Mouse (Mus musculus): ENCODE data around the gene Dgkq. TPM values are rescaled to one million over a fixed set of nuclear protein-coding genes. Genes with fewer than 3 reads are reported as not detected.

Gene Dgkq
- total and polyA plus RNA-seq, 3 experiments = 11.3 TPM; not detected in 1

DNA sequence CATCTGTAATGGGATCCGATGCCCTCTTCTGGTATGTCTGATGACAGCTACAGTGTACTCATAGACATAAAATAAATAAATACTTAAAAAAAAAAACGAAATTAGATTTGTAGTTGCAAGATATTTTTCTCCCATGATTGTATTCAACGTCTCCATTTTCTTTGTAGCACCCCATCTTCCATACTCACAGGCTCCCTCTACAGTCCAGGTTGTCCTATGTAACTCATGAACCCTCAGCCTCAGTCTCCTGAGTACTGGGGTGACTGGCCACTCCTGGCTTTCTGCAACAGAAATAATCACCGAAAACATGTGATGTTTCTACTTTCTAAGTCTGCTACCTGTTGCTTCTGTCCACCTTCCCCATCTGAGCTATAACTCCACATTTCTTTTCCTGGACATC, 21.7 kb upstream of the Dgkq start:
- DNase-seq (ENCODE audit: low read depth, low spot score) = peak; percentile 50
- Histone ChIP-seq H3K9me3 (replicated peaks; ENCODE audit: insufficient read depth, low read length) (no peaks in the 10 kb centered on the region), H3K36me3 (ENCODE audit: control insufficient read depth in 1 of 2, insufficient read depth in 2 of 2, low read length in 2 of 2) (no peaks in the 10 kb centered on the region), H3K79me2 (ENCODE audit: control insufficient read depth, insufficient read depth, low read length, poor library complexity) (peaks cover 3% of the 10 kb centered on the region; the same call in 1 of the 2 replicates), H3K4me1 (ENCODE audit: control insufficient read depth in 1 of 2, insufficient read depth in 2 of 2, low read length in 2 of 2) (peaks cover 4 to 5% of the 10 kb centered on the region in 2 experiments; a peak in 2 of 4 replicates), H3K27me3 (ENCODE audit: control insufficient read depth in 1 of 2, insufficient read depth in 2 of 2, low read length in 2 of 2) (no peaks in the 10 kb centered on the region), H3K9ac (ENCODE audit: control insufficient read depth, low read depth, low read length, poor library complexity, severe bottlenecking) (no peak overlapping the region), H3K4me3 (ENCODE audit: control insufficient read depth in 1 of 2, insufficient read depth in 1 of 2, low read depth in 2 of 2, low read length in 2 of 2) (no peak overlapping the region), H3K27ac (ENCODE audit: control insufficient read depth, low read depth, low read length) (no peak overlapping the region)
- TF ChIP-seq SIN3A (IDR thresholded peaks at IDR 0.05; ENCODE audit: low read length) (no peak), USF1 (IDR thresholded peaks at IDR 0.05; ENCODE audit: low read depth, low read length) (no peak), E2F4 (IDR thresholded peaks at IDR 0.05; ENCODE audit: borderline replicate concordance, low read depth, low read length) (no peak), CTCF (IDR thresholded peaks at IDR 0.05 in 2 of 3, conservative IDR thresholded peaks at IDR 0.05 in 1 of 3; ENCODE audit: control insufficient read depth in 1 of 3, insufficient read depth in 1 of 3, low read depth in 2 of 3, low read length in 3 of 3, poor library complexity in 1 of 3, severe bottlenecking in 1 of 3) (peak in 2 of 3 experiments; percentile 13 to 38; a peak in 3 of 6 replicates), CHD2 (IDR thresholded peaks at IDR 0.05; ENCODE audit: low read length) (no peak), MYB (IDR thresholded peaks at IDR 0.05; ENCODE audit: low read depth, low read length) (no peak), JUND (IDR thresholded peaks at IDR 0.05; ENCODE audit: low read depth, low read length) (no peak), ETS1 (IDR thresholded peaks at IDR 0.05; ENCODE audit: low read depth, low read length) (no peak), MAFK (IDR thresholded peaks at IDR 0.05; ENCODE audit: borderline replicate concordance, low read depth, low read length) (no peak), NELFE (IDR thresholded peaks at IDR 0.05; ENCODE audit: low read depth, low read length) (no peak), MAZ (IDR thresholded peaks at IDR 0.05; ENCODE audit: low read depth, low read length) (no peak), ELF1 (IDR thresholded peaks at IDR 0.05; ENCODE audit: low read depth, low read length) (no peak), TAL1 (IDR thresholded peaks at IDR 0.05; ENCODE audit: low read length) (no peak), GABPA (IDR thresholded peaks at IDR 0.05; ENCODE audit: low read depth, low read length) (no peak), USF2 (IDR thresholded peaks at IDR 0.05; ENCODE audit: borderline replicate concordance in 1 of 2, insufficient read depth in 1 of 2, low read depth in 1 of 2, low read length in 2 of 2) (no peak), SMC3 (IDR thresholded peaks at IDR 0.05; ENCODE audit: low read depth, low read length) (peak; percentile 19; the same call in 1 of the 2 replicates), RCOR1 (IDR thresholded peaks at IDR 0.05; ENCODE audit: low read depth, low read length) (no peak)

DNA sequence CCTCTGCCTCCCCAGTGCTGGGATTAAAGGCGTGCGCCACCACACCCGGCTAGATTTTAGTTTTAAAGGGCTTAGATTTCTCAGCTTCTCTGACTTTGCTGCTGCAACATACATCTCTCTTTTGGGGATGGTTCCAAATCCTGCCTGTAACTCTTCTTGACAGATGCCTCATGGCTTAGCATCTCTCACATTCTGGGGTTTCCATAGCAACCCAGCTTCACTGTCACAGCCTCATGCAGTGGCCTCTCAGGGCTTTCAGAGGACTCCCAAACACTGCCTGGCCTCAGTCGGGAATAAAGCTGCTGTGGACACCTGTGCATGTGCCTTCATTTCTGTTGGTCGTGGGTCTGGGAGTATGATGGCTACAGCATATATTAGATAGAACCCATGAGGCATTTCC, 19.6 kb upstream of the Dgkq start:
- Histone ChIP-seq H3K27ac (ENCODE audit: control insufficient read depth, low read depth, low read length) (no peak overlapping the region), H3K79me2 (ENCODE audit: control insufficient read depth, insufficient read depth, low read length, poor library complexity) (no peaks in the 10 kb centered on the region; the same call in 1 of the 2 replicates), H3K27me3 (ENCODE audit: control insufficient read depth in 1 of 2, insufficient read depth in 2 of 2, low read length in 2 of 2) (no peaks in the 10 kb centered on the region), H3K4me1 (ENCODE audit: control insufficient read depth in 1 of 2, insufficient read depth in 2 of 2, low read length in 2 of 2) (peaks cover 8 to 23% of the 10 kb centered on the region in 2 experiments; a peak in 3 of 4 replicates), H3K9ac (ENCODE audit: control insufficient read depth, low read depth, low read length, poor library complexity, severe bottlenecking) (no peak overlapping the region), H3K4me3 (ENCODE audit: control insufficient read depth in 1 of 2, insufficient read depth in 1 of 2, low read depth in 2 of 2, low read length in 2 of 2) (no peak overlapping the region), H3K36me3 (ENCODE audit: control insufficient read depth in 1 of 2, insufficient read depth in 2 of 2, low read length in 2 of 2) (peaks cover 0 to 2% of the 10 kb centered on the region in 2 experiments; a peak in 2 of 4 replicates), H3K9me3 (replicated peaks; ENCODE audit: insufficient read depth, low read length) (no peaks in the 10 kb centered on the region)
- no peak for DNase-seq (ENCODE audit: low read depth, low spot score)
- TF ChIP-seq MYC (IDR thresholded peaks at IDR 0.05; ENCODE audit: low read depth, low read length) (no peak), SIN3A (IDR thresholded peaks at IDR 0.05; ENCODE audit: low read length) (no peak), RCOR1 (IDR thresholded peaks at IDR 0.05; ENCODE audit: low read depth, low read length) (no peak), HCFC1 (IDR thresholded peaks at IDR 0.05; ENCODE audit: low read depth, low read length) (no peak), ZNF384 (IDR thresholded peaks at IDR 0.05; ENCODE audit: low read depth, low read length) (no peak), USF1 (IDR thresholded peaks at IDR 0.05; ENCODE audit: low read depth, low read length) (no peak), ZMIZ1 (IDR thresholded peaks at IDR 0.05; ENCODE audit: low read depth, low read length) (no peak), TBP (IDR thresholded peaks at IDR 0.05; ENCODE audit: low read depth, low read length) (no peak), POLR2AphosphoS5 (IDR thresholded peaks at IDR 0.05; ENCODE audit: borderline replicate concordance, low read depth, low read length) (no peak), RAD21 (IDR thresholded peaks at IDR 0.05; ENCODE audit: low read depth, low read length) (no peak), JUND (IDR thresholded peaks at IDR 0.05; ENCODE audit: low read depth, low read length) (no peak), UBTF (IDR thresholded peaks at IDR 0.05; ENCODE audit: borderline replicate concordance, insufficient read depth, low read depth, low read length) (no peak), GABPA (IDR thresholded peaks at IDR 0.05; ENCODE audit: low read depth, low read length) (no peak), CTCF (IDR thresholded peaks at IDR 0.05 in 2 of 3, conservative IDR thresholded peaks at IDR 0.05 in 1 of 3; ENCODE audit: control insufficient read depth in 1 of 3, insufficient read depth in 1 of 3, low read depth in 2 of 3, low read length in 3 of 3, poor library complexity in 1 of 3, severe bottlenecking in 1 of 3) (no peak)

Data from MEL (cell line).